8 mouse cellular contexts compared by ENCODE assay signal in genomic region chr3:26332400-26333238, GRCm38 (mm10). TPM values are rescaled to one million over a fixed set of nuclear protein-coding genes. Genes with fewer than 3 reads are reported as not detected.
A peak's percentile ranks its signal among the peaks of the same experiment; 100 is the strongest.
DNase-seq lines count a peak whose midpoint lies in the region; ATAC-seq lines count a peak whose summit lies in the region.

TSS of gene Nlgn1 (minus strand) at chr3:26332460.

- H3K9me3 ChIP-seq in heart, embryonic 16.5 days (replicated peaks; ENCODE audit: control insufficient read depth, low read length), result no peaks in the 10 kb centered on the region
- no peaks in the 10 kb centered on the region for H3K9me3 ChIP-seq in embryonic facial prominence, embryonic 11.5 days (replicated peaks; ENCODE audit: control insufficient read depth, low read length)
- H3K9me3 ChIP-seq in intestine, embryonic 16.5 days (ENCODE audit: control insufficient read depth, low read length), result no peaks in the 10 kb centered on the region
- no peaks in the 10 kb centered on the region for H3K9me3 ChIP-seq in midbrain, embryonic 13.5 days

- H3K4me1 ChIP-seq in heart, embryonic 16.5 days (ENCODE audit: control insufficient read depth, insufficient read depth, low read length), result peaks cover 9% of the 10 kb centered on the region; the same call in 1 of the 2 replicates
- no peaks in the 10 kb centered on the region; the same call in 1 of the 2 replicates for H3K4me1 ChIP-seq in embryonic facial prominence, embryonic 11.5 days (ENCODE audit: control insufficient read depth, insufficient read depth, low read length)
- H3K4me1 ChIP-seq in intestine, embryonic 16.5 days (ENCODE audit: control insufficient read depth, insufficient read depth, low read length), result peaks cover 4% of the 10 kb centered on the region; the same call in 1 of the 2 replicates
- peaks cover 21% of the 10 kb centered on the region for H3K4me1 ChIP-seq in midbrain, embryonic 13.5 days (replicated peaks)

- DNase-seq in heart, adult 9 months (ENCODE audit: low spot score in 2 of 2), result no peak
- DNase-seq in embryonic facial prominence, embryonic 11.5 days (ENCODE audit: low spot score), result no peak
- DNase-seq in cerebellum, adult 9-11 months, result no peak
- no peak for DNase-seq in c-Kit-positive CD71-positive TER-119-positive erythroid progenitor cells, embryonic 14.5 days (ENCODE audit: low spot score)
- no peak for DNase-seq in gastrocnemius, postnatal 14 days

- peaks cover 47% of the 10 kb centered on the region for H3K27me3 ChIP-seq in heart, embryonic 16.5 days (ENCODE audit: control insufficient read depth, insufficient read depth, low read length)
- peaks cover 8% of the 10 kb centered on the region for H3K27me3 ChIP-seq in embryonic facial prominence, embryonic 11.5 days (ENCODE audit: control insufficient read depth, insufficient read depth, low read length)
- peaks cover 23% of the 10 kb centered on the region for H3K27me3 ChIP-seq in intestine, embryonic 16.5 days (replicated peaks; ENCODE audit: control insufficient read depth, insufficient read depth, low read length)
- peaks cover 9% of the 10 kb centered on the region; the same call in 1 of the 2 replicates for H3K27me3 ChIP-seq in midbrain, embryonic 13.5 days

- 3% methylated on average over 14 of the region's 14 CpGs for WGBS in heart, embryonic 16.5 days
- 4% methylated on average over 14 of the region's 14 CpGs for WGBS in embryonic facial prominence, embryonic 11.5 days
- 2% methylated on average over 14 of the region's 14 CpGs for WGBS in intestine, embryonic 16.5 days
- under 1% methylated on average over 14 of the region's 14 CpGs for WGBS in midbrain, embryonic 13.5 days

- intact Hi-C loops in gastrocnemius, postnatal 14 days (cut with DNase I; ENCODE audit: low total_unique reads), result no loop called here

- H3K36me3 ChIP-seq in heart, embryonic 16.5 days (ENCODE audit: control insufficient read depth, insufficient read depth), result no peaks in the 10 kb centered on the region
- H3K36me3 ChIP-seq in embryonic facial prominence, embryonic 11.5 days (replicated peaks; ENCODE audit: control insufficient read depth, insufficient read depth, low read depth, low read length), result no peaks in the 10 kb centered on the region
- H3K36me3 ChIP-seq in intestine, embryonic 16.5 days (ENCODE audit: control insufficient read depth, insufficient read depth, low read length), result no peaks in the 10 kb centered on the region
- no peaks in the 10 kb centered on the region for H3K36me3 ChIP-seq in midbrain, embryonic 13.5 days

- ATAC-seq in heart, embryonic 16.5 days (replicated peaks; ENCODE audit: extremely low read depth, insufficient read depth, low FRiP score), result no peak
- ATAC-seq in embryonic facial prominence, embryonic 11.5 days (replicated peaks; ENCODE audit: insufficient number of reproducible peaks, low FRiP score, low TSS enrichment, low read depth), result no peak
- no peak for ATAC-seq in intestine, embryonic 16.5 days
- 0 out of 2 replicates have a peak, but pooled peaks have one; percentile 12 for ATAC-seq in midbrain, embryonic 13.5 days

- peak within 1 kb of the TSS; percentile 56 for H3K4me3 ChIP-seq in heart, embryonic 16.5 days (ENCODE audit: low read length)
- peak within 1 kb of the TSS; percentile 62 for H3K4me3 ChIP-seq in embryonic facial prominence, embryonic 11.5 days (ENCODE audit: low read depth, low read length)
- peak within 1 kb of the TSS; percentile 56 for H3K4me3 ChIP-seq in intestine, embryonic 16.5 days (ENCODE audit: low read length)
- H3K4me3 ChIP-seq in midbrain, embryonic 13.5 days (replicated peaks), result peak within 1 kb of the TSS; percentile 69

- H3K4me2 ChIP-seq in heart, embryonic 16.5 days (ENCODE audit: low read depth, low read length), result peak within 1 kb of the TSS; percentile 84
- H3K4me2 ChIP-seq in embryonic facial prominence, embryonic 11.5 days (ENCODE audit: low read depth, low read length), result peak within 1 kb of the TSS; percentile 97
- peak within 1 kb of the TSS; percentile 87 for H3K4me2 ChIP-seq in intestine, embryonic 16.5 days (ENCODE audit: low read depth, low read length)
- peak within 1 kb of the TSS; percentile 91 for H3K4me2 ChIP-seq in midbrain, embryonic 13.5 days (replicated peaks)

- no peak within 1 kb of the TSS for H3K27ac ChIP-seq in heart, embryonic 16.5 days (ENCODE audit: low read length)
- no peak within 1 kb of the TSS for H3K27ac ChIP-seq in embryonic facial prominence, embryonic 11.5 days (replicated peaks; ENCODE audit: low read depth, low read length)
- no peak within 1 kb of the TSS for H3K27ac ChIP-seq in intestine, embryonic 16.5 days (ENCODE audit: low read length)
- H3K27ac ChIP-seq in midbrain, embryonic 13.5 days, result peak within 1 kb of the TSS; percentile 88

- no peak within 1 kb of the TSS; the same call in 1 of the 2 replicates for H3K9ac ChIP-seq in heart, embryonic 16.5 days (ENCODE audit: low read length)
- H3K9ac ChIP-seq in embryonic facial prominence, embryonic 11.5 days (replicated peaks; ENCODE audit: low read length), result peak within 1 kb of the TSS; percentile 72
- peak within 1 kb of the TSS; percentile 62 for H3K9ac ChIP-seq in intestine, embryonic 16.5 days (ENCODE audit: low read depth, low read length)
- peak within 1 kb of the TSS; percentile 81 for H3K9ac ChIP-seq in midbrain, embryonic 13.5 days (replicated peaks)

RNA-seq across cellular contexts. Expression of gene Nlgn1, which starts in this region (rescaled TPM):
- polyA plus RNA-seq in heart, embryonic 16.5 days (2015; fragmentation: Nextera tagmentation; extraction: Ambion mirVana), result 0.60 and 0.92 TPM in 2 replicates
- polyA plus RNA-seq in embryonic facial prominence, embryonic 11.5 days (2014; fragmentation: Nextera tagmentation; extraction: Ambion mirVana), result 1.9 and 2.7 TPM in 2 replicates
- 1.2 and 1.6 TPM in 2 replicates for polyA plus RNA-seq in intestine, embryonic 16.5 days (2015; fragmentation: Nextera tagmentation; extraction: Ambion mirVana)
- 16.9 and 18.6 TPM in 2 replicates for polyA plus RNA-seq in midbrain, embryonic 13.5 days (2015; fragmentation: Nextera tagmentation; extraction: Ambion mirVana)
- under 1 TPM; 0.69 to 0.72 TPM for total RNA-seq in gastrocnemius, postnatal 14 days (2021)
